Mouse (Mus musculus) ES-E14 (cell line): ENCODE results near the gene Aak1.

Experiments used
- CHD2 ChIP-seq: IDR thresholded peaks from 2 replicates; pipeline ENCODE4 v1.6.1; 2014; ENCODE audit warnings: mild to moderate bottlenecking, low read depth, low read length, inconsistent platforms
- MAFK ChIP-seq: IDR thresholded peaks from 2 replicates; pipeline ENCODE4 v1.6.1; 2014; ENCODE audit warnings: mild to moderate bottlenecking, low read depth, low read length, inconsistent platforms; ENCODE audit not compliant: insufficient read depth
- ZC3H11A ChIP-seq: IDR thresholded peaks from 2 replicates; pipeline ENCODE4 v1.6.1; 2012; ENCODE audit warnings: low read depth, mild to moderate bottlenecking, inconsistent platforms, low read length, borderline replicate concordance

DNA sequence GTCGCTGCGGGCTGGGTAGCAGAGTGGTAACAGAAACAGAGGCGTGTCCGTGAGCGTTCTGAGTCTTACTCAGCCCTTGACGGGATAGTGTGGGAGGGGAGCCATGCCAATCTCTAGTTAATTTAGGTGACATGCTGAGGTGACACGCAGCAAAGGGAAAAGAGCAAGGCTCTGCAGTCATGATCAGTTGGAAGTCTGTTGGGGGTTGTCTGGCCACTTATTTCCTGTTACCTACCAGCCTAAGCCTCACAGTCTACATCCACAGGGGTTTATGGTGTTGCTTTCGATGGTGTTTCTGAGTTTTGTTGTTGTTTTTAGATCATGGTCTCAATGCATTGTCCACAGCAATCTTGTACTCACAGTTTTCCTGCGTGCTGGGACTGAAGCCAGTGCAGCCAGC, 21.0 kb downstream of the Aak1 start:
- no peak for TF ChIP-seq CHD2
- no peak for TF ChIP-seq MAFK
- TF ChIP-seq ZC3H11A, result no peak
